Mouse (Mus musculus): ENCODE measurements at regions not wholly inside any gene's neighbourhood (a gene's known extent, or its start where the extent isn't known, plus 50 kb on each side); places are given as distances from the start of the nearest gene placed in this dataset.

- TF ChIP-seq POLR2A (IDR thresholded peaks at IDR 0.05; ENCODE audit: low read depth, low read length) (no peak), CTCF (IDR thresholded peaks at IDR 0.05; ENCODE audit: borderline replicate concordance, insufficient read depth, low read length) (no peak)
Measured at GRCm38 (mm10) chr1:166735545-166735944, 53.9 kb upstream of the Fmo9 start.

Data from embryonic fibroblast, embryonic 13.5 days (primary cell).